Mouse (Mus musculus) liver, postnatal 0 days (tissue): ENCODE measurements around the gene Chit1.

Source experiments
- CTCF ChIP-seq: sonication (generic); IDR thresholded peaks from 2 replicates; pipeline ENCODE4 v1.5.1; 2016; ENCODE audit warnings: antibody characterized with exemption, low read depth
- EP300 ChIP-seq: IDR thresholded peaks from 2 replicates; pipeline ENCODE4 v1.6.1; 2016; ENCODE audit warnings: antibody characterized with exemption, low read depth, mild to moderate bottlenecking

DNA sequence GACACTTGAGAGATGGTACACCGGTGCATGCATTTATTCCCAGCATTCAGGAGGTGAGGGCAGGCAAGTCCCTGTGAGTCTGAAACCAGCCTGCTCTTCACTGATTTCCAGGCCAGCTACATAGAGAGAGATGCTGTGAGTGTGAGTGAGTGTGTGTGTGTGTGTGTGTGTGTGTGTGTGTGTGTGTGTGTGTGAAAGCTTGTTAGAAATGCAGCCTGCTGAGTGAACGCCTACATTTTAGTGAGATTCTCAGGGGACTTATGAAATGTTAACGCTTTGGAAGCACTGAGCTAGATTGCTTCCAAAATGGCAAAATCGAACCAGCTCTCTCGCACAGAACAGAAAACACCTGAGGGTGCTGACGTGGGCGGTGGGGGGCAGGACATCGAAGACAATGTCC lies 35.0 kb downstream of the Chit1 start:
- TF ChIP-seq EP300 (no peak), CTCF (no peak)
